Mouse (Mus musculus): ENCODE measurements at regions not wholly inside any gene's neighbourhood (a gene's known extent, or its start where the extent isn't known, plus 50 kb on each side); places are given as distances from the start of the nearest gene placed in this dataset.

GRCm38 (mm10) chr3:77800776-77801175 is 1485.5 kb downstream of the Rapgef2 start:
- ATAC-seq = no peak
- Histone ChIP-seq H3K9me3 (ENCODE audit: control insufficient read depth, low read length) (no peaks in the 10 kb centered on the region), H3K27me3 (replicated peaks; ENCODE audit: control insufficient read depth, insufficient read depth, low read length) (no peaks in the 10 kb centered on the region), H3K9ac (ENCODE audit: low read depth, low read length) (no peak overlapping the region), H3K4me1 (ENCODE audit: control insufficient read depth, insufficient read depth, low read depth, low read length) (no peaks in the 10 kb centered on the region), H3K36me3 (ENCODE audit: control insufficient read depth, insufficient read depth, low read length) (no peaks in the 10 kb centered on the region), H3K4me2 (ENCODE audit: low read length) (no peak overlapping the region), H3K4me3 (ENCODE audit: low read length) (no peak overlapping the region), H3K27ac (ENCODE audit: low read depth, low read length) (no peak overlapping the region)
- WGBS = 82% methylated on average over 2 of the region's 2 CpGs

- Histone ChIP-seq H3K9me3 (ENCODE audit: control insufficient read depth, low read length) (no peaks in the 10 kb centered on the region), H3K4me1 (ENCODE audit: control insufficient read depth, insufficient read depth, low read depth, low read length) (no peaks in the 10 kb centered on the region), H3K4me3 (ENCODE audit: low read length) (no peak overlapping the region), H3K36me3 (ENCODE audit: control insufficient read depth, insufficient read depth, low read length) (no peaks in the 10 kb centered on the region), H3K27ac (ENCODE audit: low read depth, low read length) (no peak overlapping the region), H3K27me3 (replicated peaks; ENCODE audit: control insufficient read depth, insufficient read depth, low read length) (no peaks in the 10 kb centered on the region), H3K9ac (ENCODE audit: low read depth, low read length) (no peak overlapping the region), H3K4me2 (ENCODE audit: low read length) (no peak overlapping the region)
- no peak for ATAC-seq
These were observed 1504.5 kb downstream of the Rapgef2 start for GRCm38 (mm10) chr3:77781783-77782182.

- H3K4me1 ChIP-seq (ENCODE audit: control insufficient read depth, insufficient read depth, low read depth, low read length) = no peaks in the 10 kb centered on the region
- H3K4me3 ChIP-seq (ENCODE audit: low read length) = no peak overlapping the region
- ATAC-seq = no peak
These were observed 1505.0 kb downstream of the Rapgef2 start for GRCm38 (mm10) chr3:77781332-77781731.

GRCm38 (mm10) chr3:77758840-77759361 is 1527.4 kb downstream of the Rapgef2 start:
- Histone ChIP-seq H3K9ac (ENCODE audit: low read depth, low read length) (no peak overlapping the region), H3K4me3 (ENCODE audit: low read length) (no peak overlapping the region), H3K9me3 (ENCODE audit: control insufficient read depth, low read length) (no peaks in the 10 kb centered on the region), H3K27me3 (replicated peaks; ENCODE audit: control insufficient read depth, insufficient read depth, low read length) (no peaks in the 10 kb centered on the region), H3K27ac (ENCODE audit: low read depth, low read length) (no peak overlapping the region), H3K36me3 (ENCODE audit: control insufficient read depth, insufficient read depth, low read length) (no peaks in the 10 kb centered on the region), H3K4me2 (ENCODE audit: low read length) (no peak overlapping the region), H3K4me1 (ENCODE audit: control insufficient read depth, insufficient read depth, low read depth, low read length) (no peaks in the 10 kb centered on the region)
- WGBS = 76% methylated on average over 3 of the region's 3 CpGs
- no peak for ATAC-seq

More at GRCm38 (mm10) chr3:77781332-77781731, 1505.0 kb downstream of the Rapgef2 start:
- Histone ChIP-seq H3K9me3 (ENCODE audit: control insufficient read depth, low read length) (no peaks in the 10 kb centered on the region), H3K27me3 (replicated peaks; ENCODE audit: control insufficient read depth, insufficient read depth, low read length) (no peaks in the 10 kb centered on the region), H3K36me3 (ENCODE audit: control insufficient read depth, insufficient read depth, low read length) (no peaks in the 10 kb centered on the region), H3K4me2 (ENCODE audit: low read length) (no peak overlapping the region), H3K27ac (ENCODE audit: low read depth, low read length) (no peak overlapping the region), H3K9ac (ENCODE audit: low read depth, low read length) (no peak overlapping the region)

- Histone ChIP-seq H3K27ac (ENCODE audit: low read depth, low read length) (no peak overlapping the region), H3K4me3 (ENCODE audit: low read length) (no peak overlapping the region), H3K4me2 (ENCODE audit: low read length) (no peak overlapping the region), H3K9ac (ENCODE audit: low read depth, low read length) (no peak overlapping the region), H3K36me3 (ENCODE audit: control insufficient read depth, insufficient read depth, low read length) (no peaks in the 10 kb centered on the region), H3K4me1 (ENCODE audit: control insufficient read depth, insufficient read depth, low read depth, low read length) (no peaks in the 10 kb centered on the region), H3K9me3 (ENCODE audit: control insufficient read depth, low read length) (no peaks in the 10 kb centered on the region), H3K27me3 (replicated peaks; ENCODE audit: control insufficient read depth, insufficient read depth, low read length) (no peaks in the 10 kb centered on the region)
- no peak for ATAC-seq
- WGBS = 85% methylated on average over 1 of the region's 1 CpGs
These were observed 1528.0 kb downstream of the Rapgef2 start for GRCm38 (mm10) chr3:77758295-77758694.

GRCm38 (mm10) chr3:77742146-77742545 is 1544.2 kb downstream of the Rapgef2 start:
- no peak for ATAC-seq
- H3K27me3 ChIP-seq (replicated peaks; ENCODE audit: control insufficient read depth, insufficient read depth, low read length) = no peaks in the 10 kb centered on the region
- no peak overlapping the region for H3K9ac ChIP-seq (ENCODE audit: low read depth, low read length)
- H3K9me3 ChIP-seq (ENCODE audit: control insufficient read depth, low read length) = no peaks in the 10 kb centered on the region
- no peak overlapping the region for H3K4me2 ChIP-seq (ENCODE audit: low read length)
- H3K4me1 ChIP-seq (ENCODE audit: control insufficient read depth, insufficient read depth, low read depth, low read length) = no peaks in the 10 kb centered on the region
- H3K4me3 ChIP-seq (ENCODE audit: low read length) = no peak overlapping the region
- no peak overlapping the region for H3K27ac ChIP-seq (ENCODE audit: low read depth, low read length)
- 85% methylated on average over 3 of the region's 3 CpGs for WGBS
- H3K36me3 ChIP-seq (ENCODE audit: control insufficient read depth, insufficient read depth, low read length) = no peaks in the 10 kb centered on the region

GRCm38 (mm10) chr3:77717840-77718239 is 1568.5 kb downstream of the Rapgef2 start:
- Histone ChIP-seq H3K4me3 (ENCODE audit: low read length) (no peak overlapping the region), H3K9me3 (ENCODE audit: control insufficient read depth, low read length) (no peaks in the 10 kb centered on the region), H3K4me1 (ENCODE audit: control insufficient read depth, insufficient read depth, low read depth, low read length) (no peaks in the 10 kb centered on the region), H3K27me3 (replicated peaks; ENCODE audit: control insufficient read depth, insufficient read depth, low read length) (no peaks in the 10 kb centered on the region), H3K4me2 (ENCODE audit: low read length) (no peak overlapping the region), H3K27ac (ENCODE audit: low read depth, low read length) (no peak overlapping the region), H3K9ac (ENCODE audit: low read depth, low read length) (no peak overlapping the region), H3K36me3 (ENCODE audit: control insufficient read depth, insufficient read depth, low read length) (no peaks in the 10 kb centered on the region)
- WGBS = 84% methylated on average over 1 of the region's 1 CpGs
- no peak for ATAC-seq

GRCm38 (mm10) chr3:77695571-77695970 is 1590.7 kb downstream of the Rapgef2 start:
- H3K4me2 ChIP-seq (ENCODE audit: low read length) = no peak overlapping the region
- H3K9me3 ChIP-seq (ENCODE audit: control insufficient read depth, low read length) = no peaks in the 10 kb centered on the region
- ATAC-seq = no peak
- no peaks in the 10 kb centered on the region for H3K27me3 ChIP-seq (replicated peaks; ENCODE audit: control insufficient read depth, insufficient read depth, low read length)
- H3K9ac ChIP-seq (ENCODE audit: low read depth, low read length) = no peak overlapping the region
- no peaks in the 10 kb centered on the region for H3K36me3 ChIP-seq (ENCODE audit: control insufficient read depth, insufficient read depth, low read length)
- H3K4me1 ChIP-seq (ENCODE audit: control insufficient read depth, insufficient read depth, low read depth, low read length) = no peaks in the 10 kb centered on the region
- no peak overlapping the region for H3K27ac ChIP-seq (ENCODE audit: low read depth, low read length)
- no peak overlapping the region for H3K4me3 ChIP-seq (ENCODE audit: low read length)

GRCm38 (mm10) chr3:77666366-77666765 is 1592.3 kb downstream of the Fstl5 start:
- Histone ChIP-seq H3K4me2 (ENCODE audit: low read length) (no peak overlapping the region), H3K9ac (ENCODE audit: low read depth, low read length) (no peak overlapping the region), H3K4me1 (ENCODE audit: control insufficient read depth, insufficient read depth, low read depth, low read length) (no peaks in the 10 kb centered on the region), H3K4me3 (ENCODE audit: low read length) (no peak overlapping the region), H3K27me3 (replicated peaks; ENCODE audit: control insufficient read depth, insufficient read depth, low read length) (no peaks in the 10 kb centered on the region), H3K27ac (ENCODE audit: low read depth, low read length) (no peak overlapping the region), H3K9me3 (ENCODE audit: control insufficient read depth, low read length) (no peaks in the 10 kb centered on the region), H3K36me3 (ENCODE audit: control insufficient read depth, insufficient read depth, low read length) (no peaks in the 10 kb centered on the region)
- WGBS = 81% methylated on average over 2 of the region's 2 CpGs
- no peak for ATAC-seq

- Histone ChIP-seq H3K36me3 (ENCODE audit: control insufficient read depth, insufficient read depth, low read length) (no peaks in the 10 kb centered on the region), H3K9me3 (ENCODE audit: control insufficient read depth, low read length) (no peaks in the 10 kb centered on the region), H3K4me2 (ENCODE audit: low read length) (no peak overlapping the region), H3K27ac (ENCODE audit: low read depth, low read length) (no peak overlapping the region), H3K9ac (ENCODE audit: low read depth, low read length) (no peak overlapping the region), H3K4me1 (ENCODE audit: control insufficient read depth, insufficient read depth, low read depth, low read length) (no peaks in the 10 kb centered on the region), H3K4me3 (ENCODE audit: low read length) (no peak overlapping the region), H3K27me3 (replicated peaks; ENCODE audit: control insufficient read depth, insufficient read depth, low read length) (no peaks in the 10 kb centered on the region)
- no peak for ATAC-seq
- 87% methylated on average over 3 of the region's 3 CpGs for WGBS
These were observed 1579.8 kb downstream of the Fstl5 start for GRCm38 (mm10) chr3:77653881-77654280.

Data from hindbrain, embryonic 16.5 days (tissue).